ENCODE assay signal across 38 mouse cellular contexts in the genomic region with DNA sequence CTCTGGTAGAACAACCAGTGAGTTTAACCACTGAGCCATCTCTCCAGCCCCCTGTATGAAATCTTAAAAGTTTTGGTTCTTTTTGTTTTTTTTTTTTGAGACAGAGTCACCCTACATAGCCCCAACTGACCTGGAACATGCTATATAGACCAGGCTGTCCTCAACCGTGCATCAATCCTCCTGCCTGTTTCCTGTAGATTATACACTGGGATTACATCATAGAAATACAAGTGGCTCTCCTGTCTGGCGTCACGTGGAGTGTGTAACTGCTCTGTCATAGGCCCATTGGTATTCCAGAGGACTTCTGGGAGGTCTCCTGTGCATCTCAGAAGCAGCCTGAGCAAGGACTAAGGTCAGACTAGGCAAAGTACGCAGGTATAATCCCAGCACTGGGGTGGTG. TPM values are rescaled to one million over a fixed set of nuclear protein-coding genes. Genes with fewer than 3 reads are reported as not detected.
"Had no signal": no experiment of that assay in that cellular context is flagged by ENCODE, and none has a peak within 500 bp of the region (broad histone marks: within the 10 kb centered on the region; RNA-seq: fewer than 3 reads in every experiment).

No protein-coding gene starts in this region.

- H3K9ac ChIP-seq: heart, embryonic 13.5 days; heart, embryonic 15.5 days; hindbrain, embryonic 13.5 days; hindbrain, embryonic 15.5 days; kidney, embryonic 15.5 days; limb, embryonic 13.5 days; limb, embryonic 15.5 days; liver, embryonic 13.5 days; liver, embryonic 15.5 days had no signal

- H3K27me3 ChIP-seq: heart, embryonic 13.5 days; heart, embryonic 15.5 days; hindbrain, embryonic 13.5 days; hindbrain, embryonic 15.5 days; kidney, embryonic 15.5 days; limb, embryonic 13.5 days; limb, embryonic 15.5 days; liver, embryonic 13.5 days; liver, embryonic 15.5 days had no signal

- H3K27ac ChIP-seq: heart, adult 2 months; heart, embryonic 13.5 days; heart, embryonic 15.5 days; hindbrain, embryonic 13.5 days; hindbrain, embryonic 15.5 days; hindbrain, postnatal 0 days; kidney, embryonic 15.5 days; kidney, postnatal 0 days; limb, embryonic 13.5 days; limb, embryonic 15.5 days; liver, embryonic 13.5 days; liver, embryonic 15.5 days had no signal

- H3K9me3 ChIP-seq: heart, embryonic 15.5 days; hindbrain, embryonic 13.5 days; hindbrain, embryonic 15.5 days; limb, embryonic 15.5 days; liver, embryonic 13.5 days; liver, embryonic 15.5 days had no signal

- ATAC-seq: hindbrain, postnatal 0 days; intestine, embryonic 16.5 days had no signal

- H3K4me3 ChIP-seq: heart, adult 2 months; heart, embryonic 13.5 days; heart, embryonic 15.5 days; hindbrain, embryonic 13.5 days; hindbrain, embryonic 15.5 days; kidney, embryonic 15.5 days; limb, embryonic 13.5 days; limb, embryonic 15.5 days; liver, embryonic 13.5 days; liver, embryonic 15.5 days had no signal

- H3K4me2 ChIP-seq: heart, embryonic 11.5 days; heart, embryonic 13.5 days; heart, embryonic 15.5 days; hindbrain, embryonic 13.5 days; hindbrain, embryonic 15.5 days; kidney, embryonic 15.5 days; limb, embryonic 13.5 days; limb, embryonic 15.5 days; liver, embryonic 13.5 days; liver, embryonic 15.5 days had no signal

- DNase-seq: gastrocnemius, postnatal 14 days; gastrocnemius, postnatal 36 days; heart, adult 11 months; heart, adult 2 months; heart, postnatal 14 days; heart, postnatal 36 days; kidney, adult 11 months; kidney, adult 2 months; kidney, adult 9 months; kidney, postnatal 14 days; kidney, postnatal 36 days; layer of hippocampus, adult 9-11 months; layer of hippocampus, postnatal 36 days; left cerebral cortex, postnatal 4 days; liver, embryonic 13.5 days had no signal

- H3K36me3 ChIP-seq: heart, embryonic 13.5 days; heart, embryonic 15.5 days; hindbrain, embryonic 13.5 days; hindbrain, embryonic 15.5 days; kidney, embryonic 15.5 days; limb, embryonic 13.5 days; limb, embryonic 15.5 days; liver, embryonic 13.5 days; liver, embryonic 15.5 days had no signal

RNA-seq across cellular contexts. Expression of gene Cidec, which starts 12.6 kb away (rescaled TPM):
- total RNA-seq: hematopoietic stem cell, adult 5-6 weeks; hindbrain, postnatal 0 days; layer of hippocampus, adult 18-20 months; layer of hippocampus, adult 8-10 months; layer of hippocampus, postnatal 14 days; layer of hippocampus, postnatal 36 days; left cerebral cortex, adult 18-20 months; left cerebral cortex, adult 8-10 months; left cerebral cortex, postnatal 10 days; left cerebral cortex, postnatal 25 days; left cerebral cortex, postnatal 4 days had no signal
- polyA plus RNA-seq: heart, embryonic 11.5 days; heart, embryonic 13.5 days; heart, embryonic 15.5 days; heart, postnatal 0 days; hindbrain, embryonic 11.5 days; hindbrain, embryonic 13.5 days; hindbrain, embryonic 15.5 days; hindbrain, postnatal 0 days; kidney, embryonic 15.5 days; limb, embryonic 11.5 days; limb, embryonic 13.5 days; limb, embryonic 15.5 days; liver, embryonic 15.5 days had no signal
